Mouse (Mus musculus) heart, adult 2 months (tissue): ENCODE results near the gene Rnf135. TPM values are rescaled to one million over a fixed set of nuclear protein-coding genes. Genes with fewer than 3 reads are reported as not detected.

Experiments
- DNase-seq, 2 experiments: peaks; one replicate each; pipeline ENCODE4 v3.0.0; 2021
- H3K27ac ChIP-seq: fragments of 200-600 bp; 2 replicates; pipeline ENCODE4 v1.8.1; 2022
- H3K27me3 ChIP-seq: fragments of 200-500 bp; 2 replicates; pipeline ENCODE4 v1.6.1; 2012; ENCODE audit warnings: mild to moderate bottlenecking, low read length, inconsistent platforms, mixed read lengths; ENCODE audit not compliant: control insufficient read depth, insufficient read depth
- H3K36me3 ChIP-seq: fragments of 200-500 bp; 2 replicates; pipeline ENCODE4 v1.6.1; 2012; ENCODE audit warnings: low read length, inconsistent platforms; ENCODE audit not compliant: control insufficient read depth, insufficient read depth
- H3K4me1 ChIP-seq: fragments of 200-500 bp; 2 replicates; pipeline ENCODE4 v1.6.1; 2011; ENCODE audit warnings: low read length; ENCODE audit not compliant: control insufficient read depth, insufficient read depth
- H3K4me3 ChIP-seq: fragments of 200-600 bp; 2 replicates; pipeline ENCODE4 v1.8.1; 2022
- H3K79me2 ChIP-seq: fragments of 200-500 bp; replicated peaks from 2 replicates; pipeline ENCODE4 v1.6.1; 2012; ENCODE audit warnings: mild to moderate bottlenecking, inconsistent platforms, low read length, moderate library complexity, mixed read lengths; ENCODE audit not compliant: control insufficient read depth, insufficient read depth
- H3K9ac ChIP-seq: fragments of 200-500 bp; 2 replicates; pipeline ENCODE4 v1.6.1; 2012; ENCODE audit warnings: low read depth, mild to moderate bottlenecking, control low read depth, inconsistent platforms, low read length, mixed read lengths
- CTCF ChIP-seq: fragments of 200-600 bp; IDR thresholded peaks from 2 replicates; pipeline ENCODE4 v1.8.1; 2022; ENCODE audit warnings: antibody characterized with exemption, mild to moderate bottlenecking, moderate library complexity
- EP300 ChIP-seq: fragments of 200-500 bp; IDR thresholded peaks from 2 replicates; pipeline ENCODE4 v1.6.1; 2011; ENCODE audit warnings: low read depth, low read length, control low read depth; ENCODE audit not compliant: insufficient read depth
- POLR2A ChIP-seq: fragments of 200-500 bp; IDR thresholded peaks from 2 replicates; pipeline ENCODE4 v1.6.1; 2011; ENCODE audit warnings: mild to moderate bottlenecking, low read depth, low read length, control low read depth; ENCODE audit not compliant: insufficient read depth
- WGBS: fragments of 180-500 bp; shearing (Covaris S2); methylation state at CpG from one replicate; pipeline ENCODE4 v1.1.7; 2018; 5-methylcytosine and 5-hydroxymethylcytosine counted together
- intact Hi-C: fragments of 180-260 bp; cut with DNase I; formaldehyde crosslinking; loops from one replicate; pipeline ENCODE4 v1.15.1; 2025
- polyA plus RNA-seq: library from polyadenylated mRNA; depleted of rRNA; stranded (reverse); fragments of >200 nt; gene quantifications from 2 replicates; pipeline ENCODE4 v1.2.3, GENCODE M21; 2012
- total RNA-seq, 2 experiments: library from RNA; stranded (reverse); gene quantifications; 2 replicates each; pipeline ENCODE4 v1.2.3; 2021

Rnf135 gene
- total and polyA plus RNA-seq, 3 experiments, result 4.4 to 5.4 (median 4.6) TPM

- Histone ChIP-seq H3K79me2 (no peaks in the 10 kb centered on the region), H3K4me1 (peaks cover 1% of the 10 kb centered on the region; the same call in 1 of the 2 replicates), H3K36me3 (no peaks in the 10 kb centered on the region), H3K27ac (peak overlapping the region; percentile 56), H3K4me3 (peak overlapping the region; percentile 20), H3K27me3 (no peaks in the 10 kb centered on the region), H3K9ac (peak overlapping the region; percentile 76; the same call in 1 of the 2 replicates)
- no peak for DNase-seq
- 79% methylated on average over 8 of the region's 8 CpGs for WGBS
- intact Hi-C loops, result no loop called here
- no peak for TF ChIP-seq CTCF
- TF ChIP-seq EP300, result no peak
- TF ChIP-seq POLR2A, result no peak
These were observed 28.1 kb upstream of the Rnf135 start for GRCm38 (mm10) chr11:80155541-80155940.

GRCm38 (mm10) chr11:80155961-80156360 is 27.7 kb upstream of the Rnf135 start:
- no peak for DNase-seq
- intact Hi-C loops, result no loop called here
- H3K4me3 ChIP-seq, result peak overlapping the region; percentile 20
- H3K79me2 ChIP-seq, result no peaks in the 10 kb centered on the region
- no peaks in the 10 kb centered on the region for H3K36me3 ChIP-seq
- no peaks in the 10 kb centered on the region for H3K27me3 ChIP-seq
- H3K4me1 ChIP-seq, result peaks cover 1% of the 10 kb centered on the region; the same call in 1 of the 2 replicates
- TF ChIP-seq POLR2A (no peak; the same call in 1 of the 2 replicates), EP300 (no peak), CTCF (no peak)
- H3K27ac ChIP-seq, result peak overlapping the region; percentile 56
- WGBS, result 66% methylated on average over 4 of the region's 4 CpGs
- no peak overlapping the region for H3K9ac ChIP-seq

GRCm38 (mm10) chr11:80156841-80157240 is 26.8 kb upstream of the Rnf135 start:
- intact Hi-C loops, result no loop called here
- Histone ChIP-seq H3K4me1 (peaks cover 1% of the 10 kb centered on the region; the same call in 1 of the 2 replicates), H3K27me3 (no peaks in the 10 kb centered on the region), H3K9ac (no peak overlapping the region), H3K4me3 (no peak overlapping the region; the same call in 1 of the 2 replicates), H3K36me3 (no peaks in the 10 kb centered on the region), H3K79me2 (no peaks in the 10 kb centered on the region), H3K27ac (no peak overlapping the region; the same call in 1 of the 2 replicates)
- TF ChIP-seq EP300, result no peak
- no peak for TF ChIP-seq CTCF
- TF ChIP-seq POLR2A, result no peak
- WGBS, result 70% methylated on average over 4 of the region's 4 CpGs
- no peak for DNase-seq

- intact Hi-C loops, result no loop called here
- Histone ChIP-seq H3K27me3 (no peaks in the 10 kb centered on the region), H3K4me3 (no peak overlapping the region), H3K36me3 (no peaks in the 10 kb centered on the region), H3K27ac (no peak overlapping the region), H3K4me1 (no peaks in the 10 kb centered on the region; the same call in 1 of the 2 replicates), H3K79me2 (no peaks in the 10 kb centered on the region), H3K9ac (no peak overlapping the region)
- WGBS, result 74% methylated on average over 7 of the region's 7 CpGs
- DNase-seq, result no peak
- TF ChIP-seq POLR2A (0 out of 2 replicates have a peak, but pooled peaks have one; percentile 23), CTCF (no peak)
These were observed 24.6 kb upstream of the Rnf135 start for GRCm38 (mm10) chr11:80159018-80159417.

GRCm38 (mm10) chr11:80161041-80161440 is 22.6 kb upstream of the Rnf135 start:
- TF ChIP-seq CTCF (no peak), POLR2A (no peak), EP300 (no peak)
- Histone ChIP-seq H3K9ac (no peak overlapping the region), H3K4me3 (no peak overlapping the region), H3K27me3 (no peaks in the 10 kb centered on the region), H3K4me1 (no peaks in the 10 kb centered on the region; the same call in 1 of the 2 replicates), H3K36me3 (no peaks in the 10 kb centered on the region), H3K27ac (no peak overlapping the region), H3K79me2 (no peaks in the 10 kb centered on the region)
- DNase-seq, result no peak
- 76% methylated on average over 4 of the region's 4 CpGs for WGBS
- intact Hi-C loops, result no loop called here

GRCm38 (mm10) chr11:80163362-80164116 is 20.1 kb upstream of the Rnf135 start:
- no peaks in the 10 kb centered on the region for H3K4me1 ChIP-seq
- no peaks in the 10 kb centered on the region for H3K79me2 ChIP-seq
- H3K9ac ChIP-seq, result no peak overlapping the region
- no peaks in the 10 kb centered on the region for H3K36me3 ChIP-seq
- no peak for TF ChIP-seq CTCF
- TF ChIP-seq EP300, result no peak
- no peak for TF ChIP-seq POLR2A
- WGBS, result 63% methylated on average over 7 of the region's 7 CpGs
- H3K4me3 ChIP-seq, result no peak overlapping the region
- H3K27ac ChIP-seq, result no peak overlapping the region
- no peaks in the 10 kb centered on the region for H3K27me3 ChIP-seq
- intact Hi-C loops, result no loop called here
- no peak for DNase-seq
